Mouse (Mus musculus) brain, adult 10 weeks (tissue): ENCODE data around the gene Lrch4. TPM values are rescaled to one million over a fixed set of nuclear protein-coding genes. Genes with fewer than 3 reads are reported as not detected.

ENCODE experiments used
- polyA plus RNA-seq: library from polyadenylated mRNA; stranded (reverse); fragments of 350-450 nt; fragmentation: Illumina TruSeq; extraction: RNeasy Lipid Tissue Mini Kit (QIAGEN cat#74804); gene quantifications from one replicate; pipeline ENCODE4 v1.2.3, GENCODE M21; 2015; ENCODE audit warnings: low read depth, low replicate concordance

Lrch4 gene
- 10.6 TPM for polyA plus RNA-seq

GRCm38 (mm10) chr5:137628498-137629305 is at the start of gene Lrch4, which contains the start of the genes Fbxo24 and Gm20605:
Gene Lrch4, plus strand, starts transcription at chr5:137629121.
Gene Fbxo24, minus strand, starts transcription at chr5:137629002.
Gene Gm20605, plus strand, starts transcription at chr5:137629175.

GRCm38 (mm10) chr5:137600619-137601364 is 28.1 kb upstream of the Lrch4 start, which contains the start of gene Mospd3:
Gene Mospd3, minus strand, starts transcription at chr5:137601058.

GRCm38 (mm10) chr5:137613550-137613949 is 15.4 kb upstream of the Lrch4 start, which contains the start of gene Pcolce:
Gene Pcolce, minus strand, starts transcription at chr5:137613784.

GRCm38 (mm10) chr5:137641054-137641453 is 12.1 kb downstream of the Lrch4 start, which contains the start of gene Sap25:
Gene Sap25, plus strand, starts transcription at chr5:137641334.

GRCm38 (mm10) chr5:137645652-137646091 is 16.8 kb downstream of the Lrch4 start, which contains the start of gene Irs3:
Gene Irs3, minus strand, starts transcription at chr5:137645714.

GRCm38 (mm10) chr5:137684294-137685123 is 55.6 kb downstream of the Lrch4 start, which contains the start of gene Agfg2:
Gene Agfg2, minus strand, starts transcription at chr5:137684726.

Other genes with a start within 250 kb of the Lrch4 start
- gene Zan, start 152.1 kb upstream of the Lrch4 start, polyA plus RNA-seq, result 0.09 TPM
- gene Pop7, start 126.6 kb upstream of the Lrch4 start, polyA plus RNA-seq, result 31.7 TPM
- gene Gigyf1, start 110.6 kb upstream of the Lrch4 start, polyA plus RNA-seq, result 28.4 TPM
- not detected for gene Epo, start 95.9 kb upstream of the Lrch4 start, polyA plus RNA-seq
- gene Gnb2, start 95.6 kb upstream of the Lrch4 start, polyA plus RNA-seq, result 511 TPM
- 130 TPM for gene Actl6b, start 75.6 kb upstream of the Lrch4 start, polyA plus RNA-seq
- 7.5 TPM for gene Tfr2, start 59.3 kb upstream of the Lrch4 start, polyA plus RNA-seq
- gene Mospd3, start 28.1 kb upstream of the Lrch4 start, polyA plus RNA-seq, result 19.5 TPM
- gene Pcolce, start 15.3 kb upstream of the Lrch4 start, polyA plus RNA-seq, result 12.1 TPM
- not detected for gene Fbxo24, start 119 bp upstream of the Lrch4 start, polyA plus RNA-seq
- gene Gm20605, start 54 bp downstream of the Lrch4 start, polyA plus RNA-seq, result 8.3 TPM
- gene Sap25, start 12.2 kb downstream of the Lrch4 start, polyA plus RNA-seq, result 4.2 TPM
- not detected for gene Irs3, start 16.6 kb downstream of the Lrch4 start, polyA plus RNA-seq
- gene Agfg2, start 55.6 kb downstream of the Lrch4 start, polyA plus RNA-seq, result 33.0 TPM
- gene Nyap1, start 112.5 kb downstream of the Lrch4 start, polyA plus RNA-seq, result 57.5 TPM
- 226 TPM for gene Tsc22d4, start 116.6 kb downstream of the Lrch4 start, polyA plus RNA-seq
- 25.6 TPM for gene Ppp1r35, start 149.7 kb downstream of the Lrch4 start, polyA plus RNA-seq
- 32.0 TPM for gene Mepce, start 158.5 kb downstream of the Lrch4 start, polyA plus RNA-seq
- gene Zcwpw1, start 158.7 kb downstream of the Lrch4 start, polyA plus RNA-seq, result 9.6 TPM
- 1.0 TPM for gene Pilra, start 207.2 kb downstream of the Lrch4 start, polyA plus RNA-seq
- not detected for gene Pilrb1, start 229.0 kb downstream of the Lrch4 start, polyA plus RNA-seq
- gene Pilrb2, start 242.7 kb downstream of the Lrch4 start, polyA plus RNA-seq, result not detected